Mouse (Mus musculus) layer of hippocampus, postnatal 14 days (tissue): Measurements from ENCODE around the gene Pgap2. TPM values are rescaled to one million over a fixed set of nuclear protein-coding genes. Genes with fewer than 3 reads are reported as not detected.
"Not testable (repeated sequence)": the region's sequence is repeated elsewhere in the genome, so short reads cannot be mapped to it uniquely, and the experiment has no call there.

Experiments
- DNase-seq, 2 experiments: peaks; one replicate each; pipeline ENCODE4 v3.0.0; 2021 to 2022; ENCODE audit warnings: low spot score in 2 of 2, mixed read lengths in 1 of 2
- total RNA-seq, 2 experiments: library from RNA; stranded (reverse); gene quantifications; 2 replicates each; pipeline ENCODE4 v1.2.3; 2021

Pgap2 gene
- total RNA-seq, 2 experiments from 2014 or later, result 24.9 to 28.8 TPM

GRCm38 (mm10) chr7:102263020-102263419, 53.0 kb downstream of the Pgap2 start:
- no peak for DNase-seq

DNA sequence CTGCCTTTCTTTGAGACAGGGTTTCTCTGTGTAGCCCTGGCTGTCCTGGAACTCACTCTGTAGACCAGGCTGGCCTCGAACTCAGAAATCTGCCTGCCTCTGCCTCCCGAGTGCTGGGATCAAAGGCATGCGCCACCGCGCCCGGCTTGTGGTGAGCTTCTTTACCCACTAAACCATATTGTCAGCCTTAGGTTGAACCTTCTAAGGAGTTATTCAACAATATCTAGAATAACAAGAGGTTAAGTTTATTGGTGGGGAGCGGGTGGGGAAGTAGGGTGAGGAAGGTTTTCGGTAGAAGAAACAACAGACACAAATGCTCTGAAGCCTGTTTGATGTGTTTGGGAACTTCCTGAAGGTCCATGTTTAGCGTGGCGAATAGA, 56.0 kb downstream of the Pgap2 start:
- not testable (repeated sequence) for DNase-seq

GRCm38 (mm10) chr7:102266401-102267042, 56.5 kb downstream of the Pgap2 start:
- no peak for DNase-seq

GRCm38 (mm10) chr7:102267113-102267579, 57.1 kb downstream of the Pgap2 start:
- peak; percentile 96 to 97 for DNase-seq

- DNase-seq, result peak; percentile 41 to 51
These were observed 57.8 kb downstream of the Pgap2 start, which contains the start of gene Stim1 for GRCm38 (mm10) chr7:102267601-102268394. Stim1 (plus strand) TSS chr7:102267806.

- DNase-seq, result no peak
These were observed 58.4 kb downstream of the Pgap2 start for GRCm38 (mm10) chr7:102268395-102268748.

DNA sequence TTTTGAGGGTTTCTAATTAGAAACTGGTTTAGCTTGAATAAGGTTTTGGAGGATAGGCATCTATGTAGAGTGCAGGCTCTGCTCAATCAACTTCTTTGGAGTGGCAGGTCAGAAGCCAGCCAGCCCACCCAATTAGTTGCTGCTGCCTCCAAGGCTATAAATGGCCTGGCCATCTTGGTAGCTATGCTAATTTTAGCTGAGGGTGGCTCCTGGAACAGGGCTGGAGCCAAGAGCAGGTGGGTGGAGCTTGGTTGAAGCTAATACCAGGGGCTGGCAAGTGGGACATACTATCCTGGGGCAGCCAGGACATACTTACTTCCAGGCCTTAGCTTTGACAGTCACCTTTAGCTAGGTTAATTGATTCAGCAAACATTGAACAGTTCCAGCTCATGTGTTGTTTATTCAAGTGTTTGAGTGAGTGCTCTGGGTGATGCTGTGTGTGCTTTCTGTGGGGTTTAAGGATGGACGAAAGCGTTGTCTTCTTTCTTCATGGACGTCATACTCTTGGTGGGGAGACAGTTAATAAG, 62.5 kb downstream of the Pgap2 start:
- no peak for DNase-seq

DNA sequence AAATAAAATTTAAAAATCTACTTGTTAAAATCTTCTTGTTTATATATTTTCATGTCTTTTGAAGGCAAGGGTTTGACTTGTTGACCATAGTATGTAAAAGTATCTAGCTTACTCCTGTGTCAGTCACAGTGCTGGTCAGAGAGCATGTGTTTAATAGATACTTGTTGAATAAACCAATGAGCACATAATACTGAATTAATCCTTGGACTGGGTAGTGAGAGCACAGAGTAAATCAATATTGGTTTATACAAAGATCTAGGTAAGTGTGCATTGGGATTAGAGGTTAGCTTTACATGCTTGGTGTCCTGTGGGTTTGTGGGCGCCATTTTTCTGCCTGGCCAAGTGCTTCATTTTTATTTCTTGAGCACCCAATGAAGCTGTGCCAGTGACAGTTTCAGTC, 71.4 kb downstream of the Pgap2 start:
- no peak for DNase-seq

GRCm38 (mm10) chr7:102282261-102282660, 72.3 kb downstream of the Pgap2 start:
- DNase-seq, result no peak

Other genes with a start within 250 kb of the Pgap2 start
- gene Il18bp, start 191.5 kb upstream of the Pgap2 start, total RNA-seq, result 1 to 10 TPM; 8.4 to 8.7 TPM
- gene Rnf121, start 144.7 kb upstream of the Pgap2 start, total RNA-seq, result 10 to 100 TPM; 35.0 to 40.9 TPM
- gene Xndc1, start 144.7 kb upstream of the Pgap2 start, total RNA-seq, result 10 to 100 TPM; 19.6 to 22.3 TPM
- 1 to 10 TPM; 1.9 to 2.3 TPM for gene Xntrpc, start 144.5 kb upstream of the Pgap2 start, total RNA-seq
- gene Trpc2, start 127.1 kb upstream of the Pgap2 start, total RNA-seq, result under 1 TPM in 1 of 2 experiments, not detected in 1; 0.60 TPM
- gene Art1, start 108.5 kb upstream of the Pgap2 start, total RNA-seq, result not detected
- gene Art5, start 100.7 kb upstream of the Pgap2 start, total RNA-seq, result not detected
- gene Chrna10, start 93.4 kb upstream of the Pgap2 start, total RNA-seq, result under 1 TPM in 1 of 2 experiments, not detected in 1; 0.14 TPM
- 10 to 100 TPM; 34.8 to 35.9 TPM for gene Nup98, start within 50 bp of the Pgap2 start, total RNA-seq
- 10 to 100 TPM; 23.4 to 25.8 TPM for gene Rhog, start 45.8 kb downstream of the Pgap2 start, total RNA-seq
- 10 to 100 TPM; 65.6 to 66.1 TPM for gene Stim1, start 57.6 kb downstream of the Pgap2 start, total RNA-seq
- 10 to 100 TPM; 12.1 to 12.9 TPM for gene Rrm1, start 231.5 kb downstream of the Pgap2 start, total RNA-seq